Comparison of ENCODE assay signal across 8 mouse cellular contexts in genomic region chr15:33924094-33924890, GRCm38 (mm10).
DNase-seq lines count a peak whose midpoint lies in the region; ATAC-seq and TF ChIP-seq lines count a peak whose summit lies in the region.
"Had no signal": no experiment of that assay in that cellular context is flagged by ENCODE, and none has a peak within 500 bp of the region (broad histone marks: within the 10 kb centered on the region; RNA-seq: fewer than 3 reads in every experiment).

No protein-coding gene starts in this region.

- no peaks in the 10 kb centered on the region for H3K4me1 ChIP-seq in lung, embryonic 14.5 days (ENCODE audit: insufficient read depth)
- H3K4me1 ChIP-seq in lung, postnatal 0 days (ENCODE audit: insufficient read depth, low read depth, low read length), result no peaks in the 10 kb centered on the region
- no peaks in the 10 kb centered on the region for H3K4me1 ChIP-seq in midbrain, embryonic 11.5 days (ENCODE audit: control insufficient read depth, insufficient read depth, low read length)
- H3K4me1 ChIP-seq in liver, embryonic 12.5 days, result no peaks in the 10 kb centered on the region
- H3K4me1 ChIP-seq: heart, embryonic 15.5 days had no signal

- TF ChIP-seq CTCF in lung, embryonic 14.5 days (IDR thresholded peaks at IDR 0.05; ENCODE audit: low read depth), result no peak
- no peak for TF ChIP-seq CTCF in lung, postnatal 0 days (IDR thresholded peaks at IDR 0.05)

- no peak overlapping the region for H3K4me2 ChIP-seq in lung, embryonic 14.5 days
- H3K4me2 ChIP-seq in lung, postnatal 0 days (replicated peaks; ENCODE audit: low read depth, low read length), result no peak overlapping the region
- H3K4me2 ChIP-seq in midbrain, embryonic 11.5 days, result no peak overlapping the region
- H3K4me2 ChIP-seq in liver, embryonic 12.5 days, result no peak overlapping the region
- H3K4me2 ChIP-seq: heart, embryonic 15.5 days had no signal

- no peak for ATAC-seq in lung, embryonic 14.5 days (ENCODE audit: insufficient read depth)
- ATAC-seq in lung, postnatal 0 days, result no peak
- no peak for ATAC-seq in midbrain, embryonic 11.5 days (ENCODE audit: low FRiP score)
- ATAC-seq in liver, embryonic 12.5 days, result no peak

- no peaks in the 10 kb centered on the region for H3K9me3 ChIP-seq in lung, embryonic 14.5 days (ENCODE audit: low read depth, low read length)
- no peaks in the 10 kb centered on the region for H3K9me3 ChIP-seq in lung, postnatal 0 days (ENCODE audit: low read length)
- H3K9me3 ChIP-seq in midbrain, embryonic 11.5 days (ENCODE audit: control insufficient read depth, low read length), result no peaks in the 10 kb centered on the region
- H3K9me3 ChIP-seq in liver, embryonic 12.5 days (replicated peaks), result no peaks in the 10 kb centered on the region
- H3K9me3 ChIP-seq: heart, embryonic 15.5 days had no signal

- no peak overlapping the region for H3K9ac ChIP-seq in lung, embryonic 14.5 days
- no peak overlapping the region for H3K9ac ChIP-seq in lung, postnatal 0 days (replicated peaks; ENCODE audit: low read depth)
- H3K9ac ChIP-seq in midbrain, embryonic 11.5 days (ENCODE audit: low read length), result no peak overlapping the region
- no peak overlapping the region for H3K9ac ChIP-seq in liver, embryonic 12.5 days
- H3K9ac ChIP-seq: heart, embryonic 15.5 days had no signal

- H3K4me3 ChIP-seq in lung, embryonic 14.5 days (ENCODE audit: low read depth, low read length), result no peak overlapping the region
- H3K4me3 ChIP-seq in lung, postnatal 0 days (ENCODE audit: low read depth, low read length), result no peak overlapping the region
- no peak overlapping the region for H3K4me3 ChIP-seq in midbrain, embryonic 11.5 days (ENCODE audit: low read depth, low read length)
- no peak overlapping the region for H3K4me3 ChIP-seq in liver, embryonic 12.5 days
- H3K4me3 ChIP-seq: heart, embryonic 15.5 days had no signal

- H3K27me3 ChIP-seq in lung, embryonic 14.5 days (ENCODE audit: insufficient read depth, low read length), result no peaks in the 10 kb centered on the region
- H3K27me3 ChIP-seq in lung, postnatal 0 days (replicated peaks; ENCODE audit: insufficient read depth, low read length), result no peaks in the 10 kb centered on the region
- H3K27me3 ChIP-seq in midbrain, embryonic 11.5 days (ENCODE audit: control insufficient read depth, insufficient read depth, low read length), result no peaks in the 10 kb centered on the region
- no peaks in the 10 kb centered on the region for H3K27me3 ChIP-seq in liver, embryonic 12.5 days (replicated peaks)
- H3K27me3 ChIP-seq: heart, embryonic 15.5 days had no signal

- H3K27ac ChIP-seq in lung, embryonic 14.5 days (ENCODE audit: low read depth), result no peak overlapping the region
- no peak overlapping the region for H3K27ac ChIP-seq in lung, postnatal 0 days (ENCODE audit: low read length)
- no peak overlapping the region for H3K27ac ChIP-seq in midbrain, embryonic 11.5 days (ENCODE audit: low read depth, low read length)
- H3K27ac ChIP-seq in liver, embryonic 12.5 days, result no peak overlapping the region
- H3K27ac ChIP-seq: heart, embryonic 15.5 days had no signal

- WGBS in lung, embryonic 14.5 days, result 69% methylated on average over 5 of the region's 5 CpGs
- 59% methylated on average over 5 of the region's 5 CpGs for WGBS in lung, postnatal 0 days
- WGBS in midbrain, embryonic 11.5 days, result 78% methylated on average over 5 of the region's 5 CpGs
- WGBS in liver, embryonic 12.5 days (ENCODE audit: insufficient replicate concordance), result 71% methylated on average over 5 of the region's 5 CpGs

- no peak for TF ChIP-seq EP300 in lung, postnatal 0 days (IDR thresholded peaks at IDR 0.05)

- peak; percentile 15 for DNase-seq in lung, embryonic 14.5 days
- no peak for DNase-seq in lung, postnatal 0 days (ENCODE audit: low spot score)
- DNase-seq in fat pad, adult 2 months (ENCODE audit: extremely low read depth, low read depth, low spot score), result peak; percentile 67
- peak; percentile 18 for DNase-seq in layer of hippocampus, adult 11-12 months (ENCODE audit: low spot score)
- peak; percentile 7 for DNase-seq in right cerebral cortex, postnatal 4 days
- DNase-seq in midbrain, embryonic 11.5 days (ENCODE audit: low spot score, missing footprints), result no peak

- no peaks in the 10 kb centered on the region for H3K36me3 ChIP-seq in lung, embryonic 14.5 days (ENCODE audit: insufficient read depth)
- H3K36me3 ChIP-seq in lung, postnatal 0 days (ENCODE audit: insufficient read depth, low read length), result no peaks in the 10 kb centered on the region
- H3K36me3 ChIP-seq in midbrain, embryonic 11.5 days (ENCODE audit: control insufficient read depth, insufficient read depth, low read length), result no peaks in the 10 kb centered on the region
- no peaks in the 10 kb centered on the region for H3K36me3 ChIP-seq in liver, embryonic 12.5 days
- H3K36me3 ChIP-seq: heart, embryonic 15.5 days had no signal

Comparison
In these comparisons a context has a peak if more than half of its experiments do, and no peak if none do; other contexts are left out.
1. DNase-seq: peak in lung, embryonic 14.5 days (single experiment), fat pad, adult 2 months (single experiment), layer of hippocampus, adult 11-12 months (single experiment) and right cerebral cortex, postnatal 4 days (single experiment); none in lung, postnatal 0 days (single experiment) and midbrain, embryonic 11.5 days (single experiment).